Mouse (Mus musculus) stomach, postnatal 0 days (tissue): ENCODE results near the gene Myo9a. TPM values are rescaled to one million over a fixed set of nuclear protein-coding genes. Genes with fewer than 3 reads are reported as not detected.

Source experiments
- ATAC-seq: fragments of 200-750 bp; cut with Nextera tagmentation; 2 replicates; pipeline ENCODE4 v1.8.0; 2017; ENCODE audit not compliant: low FRiP score, low TSS enrichment
- DNase-seq: peaks from one replicate; pipeline ENCODE4 v3.0.0-alpha.2; 2016; ENCODE audit warnings: low spot score
- H3K27ac ChIP-seq: fragments of 300-500 bp; sonication (generic); replicated peaks from 2 replicates; pipeline ENCODE4 v1.5.1; 2014; ENCODE audit warnings: mild to moderate bottlenecking, control low read depth
- H3K27me3 ChIP-seq: fragments of 300-500 bp; sonication (generic); 2 replicates; pipeline ENCODE4 v1.6.1; 2014; ENCODE audit warnings: low read length; ENCODE audit not compliant: control insufficient read depth, insufficient read depth
- H3K36me3 ChIP-seq: fragments of 300-500 bp; sonication (generic); 2 replicates; pipeline ENCODE4 v1.6.1; 2014; ENCODE audit warnings: low read length, mixed read lengths; ENCODE audit not compliant: control insufficient read depth, insufficient read depth
- H3K4me1 ChIP-seq: fragments of 300-500 bp; sonication (generic); replicated peaks from 2 replicates; pipeline ENCODE4 v1.6.1; 2014; ENCODE audit warnings: antibody characterized with exemption; ENCODE audit not compliant: control insufficient read depth, insufficient read depth
- H3K4me2 ChIP-seq: fragments of 300-500 bp; sonication (generic); replicated peaks from 2 replicates; pipeline ENCODE4 v1.6.1; 2014; ENCODE audit warnings: low read depth, mild to moderate bottlenecking, control low read depth, moderate library complexity
- H3K4me3 ChIP-seq: fragments of 300-500 bp; sonication (generic); 2 replicates; pipeline ENCODE4 v1.5.1; 2014; ENCODE audit warnings: low read depth, low read length, control low read depth
- H3K9ac ChIP-seq: fragments of 300-500 bp; sonication (generic); 2 replicates; pipeline ENCODE4 v1.6.1; 2014; ENCODE audit warnings: mild to moderate bottlenecking, low read length, control low read depth, mixed read lengths
- H3K9me3 ChIP-seq: fragments of 300-500 bp; sonication (generic); 2 replicates; pipeline ENCODE4 v1.6.1; 2016; ENCODE audit warnings: low read length; ENCODE audit not compliant: control insufficient read depth
- CTCF ChIP-seq: IDR thresholded peaks from 2 replicates; pipeline ENCODE4 v1.5.1; 2016; ENCODE audit warnings: antibody characterized with exemption, low read depth, mild to moderate bottlenecking, moderate library complexity
- EP300 ChIP-seq: optimal IDR thresholded peaks from 2 replicates; pipeline ENCODE3; 2016; ENCODE audit warnings: antibody characterized with exemption
- WGBS: fragments of 180-500 bp; shearing (Covaris S2); extraction: QIAGEN DNeasy Blood & Tissue Kit; methylation state at CpG from one replicate; pipeline ENCODE4 v1.1.7; 2014; 5-methylcytosine and 5-hydroxymethylcytosine counted together
- polyA plus RNA-seq: library from polyadenylated mRNA; unstranded; fragments of >200 nt; fragmentation: Nextera tagmentation; extraction: Ambion mirVana; gene quantifications from 2 replicates; pipeline ENCODE4 v1.2.1, GENCODE M21; 2015

Myo9a gene
- polyA plus RNA-seq, 1 experiment from 2014 or later, result 4.0 TPM

DNA sequence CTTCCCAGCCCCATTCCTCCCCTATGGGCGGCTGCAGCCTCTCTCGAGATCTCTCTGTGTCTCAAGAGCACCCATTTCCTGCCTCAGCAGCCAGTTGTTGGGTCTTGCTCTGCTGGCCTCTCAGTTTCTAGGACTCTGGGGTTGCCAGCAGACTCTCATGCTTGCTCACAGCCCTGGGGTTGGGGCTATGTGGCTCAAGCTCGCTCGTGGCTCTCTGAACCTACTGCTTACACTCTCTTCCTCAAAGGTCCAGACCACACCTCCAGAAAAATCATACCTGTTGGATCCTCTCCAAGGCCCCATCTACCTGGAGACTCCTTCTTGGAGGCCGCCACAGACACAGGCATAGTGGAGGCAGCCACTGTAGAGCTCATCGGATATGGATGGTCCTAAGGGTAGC, 198.8 kb downstream of the Myo9a start:
- H3K4me2 ChIP-seq, result no peak overlapping the region
- DNase-seq, result no peak
- no peaks in the 10 kb centered on the region for H3K27me3 ChIP-seq
- WGBS, result 82% methylated on average over 6 of the region's 6 CpGs
- TF ChIP-seq CTCF (no peak), EP300 (no peak)
- H3K9me3 ChIP-seq, result no peaks in the 10 kb centered on the region
- no peak overlapping the region for H3K4me3 ChIP-seq
- no peaks in the 10 kb centered on the region for H3K4me1 ChIP-seq
- H3K27ac ChIP-seq, result no peak overlapping the region
- no peak overlapping the region for H3K9ac ChIP-seq
- no peaks in the 10 kb centered on the region for H3K36me3 ChIP-seq
- ATAC-seq, result no peak

DNA sequence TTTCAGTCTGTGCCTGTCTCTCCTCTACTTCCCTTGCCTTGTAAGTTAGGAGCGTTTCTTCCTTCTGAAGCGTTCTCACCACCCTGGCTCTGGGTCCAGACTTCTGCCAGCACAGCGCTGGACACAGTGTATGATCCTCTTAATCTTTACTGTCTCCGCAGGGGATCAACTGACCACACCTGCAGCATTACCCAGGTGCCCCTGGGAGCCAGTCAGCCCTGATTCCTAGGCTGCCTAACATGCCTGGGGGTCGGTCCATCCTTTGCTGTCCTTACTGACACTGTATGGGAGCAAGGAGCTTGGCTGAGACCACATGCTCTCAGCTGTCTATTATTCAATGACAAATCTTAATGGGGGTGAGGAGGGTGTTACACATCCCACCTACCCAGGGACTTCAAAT, 199.3 kb downstream of the Myo9a start:
- Histone ChIP-seq H3K9me3 (no peaks in the 10 kb centered on the region), H3K27ac (no peak overlapping the region), H3K27me3 (no peaks in the 10 kb centered on the region), H3K4me2 (no peak overlapping the region), H3K36me3 (no peaks in the 10 kb centered on the region), H3K4me1 (no peaks in the 10 kb centered on the region), H3K4me3 (no peak overlapping the region), H3K9ac (no peak overlapping the region)
- TF ChIP-seq EP300 (no peak), CTCF (no peak)
- ATAC-seq, result no peak
- WGBS, result 84% methylated on average over 5 of the region's 5 CpGs
- no peak for DNase-seq

DNA sequence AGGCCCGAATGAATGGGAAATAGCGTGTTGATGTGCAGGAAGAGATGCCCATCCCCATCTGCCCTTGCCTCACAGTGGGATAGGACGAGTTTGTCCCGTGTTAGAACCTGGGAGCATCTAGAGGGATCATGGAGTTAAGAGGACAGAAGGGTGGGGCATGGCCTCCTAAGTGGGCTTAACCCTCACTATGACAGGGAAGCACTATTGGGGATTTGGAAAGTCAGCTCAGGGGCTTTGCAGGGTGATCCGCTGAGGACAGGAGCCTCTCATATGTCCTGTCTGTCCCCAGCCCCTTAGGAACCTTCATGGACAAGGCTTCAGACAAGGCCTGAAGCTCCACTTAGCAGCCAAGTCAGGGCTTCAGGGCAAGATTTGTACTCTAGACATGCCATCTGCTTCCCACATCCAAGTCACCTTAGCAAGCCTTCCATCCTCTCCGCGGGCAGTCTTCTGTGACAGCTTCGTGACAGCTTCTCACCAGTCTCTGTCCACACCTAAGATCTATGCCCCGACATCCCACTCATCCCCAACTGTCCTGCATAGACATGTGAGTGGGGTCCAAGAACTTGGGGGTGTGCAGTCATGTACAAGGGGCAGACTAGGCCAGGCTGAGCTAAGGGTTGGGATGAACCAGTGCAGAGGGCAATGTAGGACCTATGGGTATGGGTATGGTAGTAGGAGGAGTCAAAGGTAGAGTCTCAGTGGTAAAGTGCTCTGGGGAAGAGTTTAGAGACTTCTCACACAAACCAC, 200.5 kb downstream of the Myo9a start:
- no peaks in the 10 kb centered on the region for H3K4me1 ChIP-seq
- 91% methylated on average over 9 of the region's 9 CpGs for WGBS
- no peak overlapping the region for H3K27ac ChIP-seq

DNA sequence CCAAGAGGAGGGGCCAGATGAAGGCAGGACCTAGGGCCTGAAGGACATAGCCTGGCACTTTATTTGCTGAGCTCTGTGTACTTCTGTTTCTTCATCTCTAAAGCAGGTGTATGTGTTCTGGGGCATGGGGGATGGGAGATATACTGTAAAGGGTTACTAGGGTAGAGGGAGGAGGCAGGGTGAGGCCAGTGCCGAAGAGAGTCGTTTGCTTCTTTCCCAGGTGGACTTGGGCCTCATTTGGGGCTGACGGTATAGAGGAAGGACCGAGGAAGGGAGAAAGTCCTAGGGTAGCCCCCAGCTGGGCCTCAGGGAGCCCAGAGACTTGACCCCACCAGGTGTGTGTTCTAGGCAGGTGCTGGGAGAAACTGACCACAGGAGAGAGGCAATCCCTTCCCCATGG, 201.2 kb downstream of the Myo9a start:
- H3K4me1 ChIP-seq, result no peaks in the 10 kb centered on the region
- WGBS, result 52% methylated on average over 4 of the region's 4 CpGs
- H3K4me3 ChIP-seq, result no peak overlapping the region
- peak; percentile 38 for ATAC-seq
- H3K4me2 ChIP-seq, result no peak overlapping the region
- no peak for DNase-seq
- no peak overlapping the region for H3K9ac ChIP-seq
- TF ChIP-seq CTCF (no peak), EP300 (no peak)
- no peaks in the 10 kb centered on the region for H3K36me3 ChIP-seq
- no peaks in the 10 kb centered on the region for H3K27me3 ChIP-seq
- no peak overlapping the region for H3K27ac ChIP-seq
- H3K9me3 ChIP-seq, result no peaks in the 10 kb centered on the region

More for the DNA sequence above, 200.5 kb downstream of the Myo9a start:
- Histone ChIP-seq H3K9me3 (no peaks in the 10 kb centered on the region), H3K27me3 (no peaks in the 10 kb centered on the region), H3K9ac (no peak overlapping the region), H3K4me3 (no peak overlapping the region), H3K36me3 (no peaks in the 10 kb centered on the region), H3K4me2 (no peak overlapping the region)
- ATAC-seq (no peak), DNase-seq (no peak)
- TF ChIP-seq CTCF, result no peak
- TF ChIP-seq EP300, result no peak

DNA sequence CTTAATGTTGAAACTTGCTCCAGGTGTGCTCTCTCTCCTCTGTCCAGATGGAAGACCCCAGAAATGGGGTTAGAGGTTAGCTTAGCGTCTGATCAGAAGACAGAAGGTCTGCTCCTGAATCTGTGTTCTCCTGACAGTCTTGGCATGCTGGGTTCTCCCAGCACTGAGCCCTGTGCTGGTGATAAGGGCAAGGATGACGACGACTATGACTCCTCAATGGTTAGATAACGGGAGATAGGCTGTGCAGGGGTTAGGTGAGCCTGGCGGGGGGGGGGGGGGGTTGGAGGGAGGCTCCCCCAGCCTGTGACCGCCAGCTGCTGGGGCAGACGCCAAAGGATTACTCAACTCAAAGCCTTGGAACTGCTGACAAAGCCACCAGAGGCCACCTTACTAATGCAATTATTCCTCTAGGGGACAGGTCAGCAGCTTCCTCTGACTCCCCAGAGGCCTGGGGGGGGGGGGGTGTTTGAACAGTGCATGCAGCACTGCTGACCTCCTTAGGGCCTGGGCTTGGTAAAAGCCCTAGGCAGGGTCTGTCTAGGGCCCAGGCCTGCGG, 201.9 kb downstream of the Myo9a start:
- H3K9ac ChIP-seq, result no peak overlapping the region
- no peaks in the 10 kb centered on the region for H3K9me3 ChIP-seq
- DNase-seq (peak; percentile 41), ATAC-seq (peak; percentile 72)
- WGBS, result 49% methylated on average over 7 of the region's 8 CpGs
- H3K27me3 ChIP-seq, result no peaks in the 10 kb centered on the region
- H3K4me3 ChIP-seq, result no peak overlapping the region
- no peak for TF ChIP-seq CTCF
- no peak for TF ChIP-seq EP300
- H3K4me2 ChIP-seq, result no peak overlapping the region
- no peaks in the 10 kb centered on the region for H3K4me1 ChIP-seq
- no peaks in the 10 kb centered on the region for H3K36me3 ChIP-seq
- H3K27ac ChIP-seq, result no peak overlapping the region

DNA sequence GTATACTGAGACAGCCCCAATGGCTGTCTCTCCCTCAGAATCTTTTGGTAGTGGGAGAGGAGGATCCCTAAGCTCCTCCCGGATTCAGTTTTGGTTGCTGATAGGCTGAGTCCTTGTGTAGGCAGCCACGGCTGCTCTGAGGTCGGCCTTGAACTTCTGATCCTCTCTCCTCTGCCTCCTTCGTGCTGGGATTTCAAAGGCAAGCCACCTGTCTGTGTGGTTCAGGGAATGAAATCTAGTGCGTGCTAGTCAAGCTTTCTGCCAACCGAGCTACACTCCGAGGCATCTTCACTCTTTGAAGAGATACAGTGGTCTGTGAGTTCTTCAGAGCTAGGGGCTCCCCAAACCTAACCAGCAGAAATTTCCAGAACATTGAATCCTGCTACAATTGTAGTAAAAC, 202.9 kb downstream of the Myo9a start:
- no peaks in the 10 kb centered on the region for H3K9me3 ChIP-seq
- no peak overlapping the region for H3K4me3 ChIP-seq
- ATAC-seq (no peak), DNase-seq (no peak)
- H3K27me3 ChIP-seq, result no peaks in the 10 kb centered on the region
- no peaks in the 10 kb centered on the region for H3K36me3 ChIP-seq
- no peak overlapping the region for H3K4me2 ChIP-seq
- WGBS, result 85% methylated on average over 7 of the region's 7 CpGs
- H3K27ac ChIP-seq, result no peak overlapping the region
- H3K9ac ChIP-seq, result no peak overlapping the region
- TF ChIP-seq EP300 (no peak), CTCF (no peak)
- no peaks in the 10 kb centered on the region for H3K4me1 ChIP-seq
